Mouse (Mus musculus): Measurements from ENCODE around the gene Dok7. TPM values are rescaled to one million over a fixed set of nuclear protein-coding genes. Genes with fewer than 3 reads are reported as not detected.

The Dok7 gene
- polyA plus RNA-seq, 1 experiment, result 2.0 TPM

DNA sequence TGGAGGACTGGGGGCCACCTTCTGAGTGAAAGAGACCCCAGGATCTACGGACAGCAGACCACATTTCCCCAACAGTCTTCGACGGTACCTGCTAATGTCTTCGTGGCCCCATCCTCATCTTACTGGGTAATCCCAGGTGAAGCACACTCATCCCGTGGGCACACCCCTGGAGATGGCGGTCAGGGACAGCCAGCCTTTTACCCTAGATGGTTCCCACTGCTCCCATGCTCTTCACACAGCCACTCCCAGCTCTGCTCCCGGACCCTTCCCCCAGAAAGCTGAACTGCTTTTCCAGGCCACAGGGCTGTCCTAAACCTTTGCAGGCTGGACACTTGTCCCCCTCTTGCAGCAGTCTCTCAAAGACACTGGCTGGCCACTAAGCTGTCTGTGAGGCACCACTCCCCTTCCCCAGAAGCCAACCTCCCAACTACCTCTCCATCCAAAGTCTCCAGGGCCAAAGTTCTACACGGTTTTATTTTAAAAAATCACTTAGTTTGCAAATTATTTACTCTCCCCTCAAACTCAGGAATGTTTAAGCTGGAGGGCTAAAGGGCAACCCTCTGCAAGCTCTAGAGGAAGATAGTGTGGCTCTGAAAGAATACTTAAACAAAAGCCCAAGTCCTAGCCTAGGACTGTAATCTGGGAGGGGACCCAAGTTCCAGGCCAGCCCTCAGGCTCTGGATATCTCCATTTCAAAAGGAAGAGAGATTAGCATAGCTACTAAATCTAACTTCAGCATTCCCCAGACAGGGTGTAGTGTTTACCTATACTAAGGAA lies 47.8 kb downstream of the Dok7 start:
- H3K4me3 ChIP-seq (ENCODE audit: control insufficient read depth, insufficient read depth, low read length), result no peak overlapping the region
- whole genome bisulfite sequencing, result 85% methylated on average over 8 of the region's 8 CpGs
- peaks cover 18% of the 10 kb centered on the region for H3K4me1 ChIP-seq (replicated peaks; ENCODE audit: control insufficient read depth, insufficient read depth, low read length)
- DNase-seq, result no peak
- no peak overlapping the region for H3K27ac ChIP-seq (ENCODE audit: control insufficient read depth, insufficient read depth, low read length)
- TF ChIP-seq CTCF (IDR thresholded peaks at IDR 0.05; ENCODE audit: borderline replicate concordance, control insufficient read depth, extremely low read depth, insufficient read depth, low read length, poor library complexity) (no peak), POLR2A (IDR thresholded peaks at IDR 0.05; ENCODE audit: control insufficient read depth, extremely low read depth, insufficient read depth, low read length, poor library complexity) (no peak)
- H3K36me3 ChIP-seq (ENCODE audit: control insufficient read depth, insufficient read depth, low read length), result peaks cover 14% of the 10 kb centered on the region
- no peaks in the 10 kb centered on the region for H3K27me3 ChIP-seq (ENCODE audit: control insufficient read depth, insufficient read depth, low read length)

- peaks cover 14% of the 10 kb centered on the region for H3K36me3 ChIP-seq (ENCODE audit: control insufficient read depth, insufficient read depth, low read length)
- peak; percentile 85 for DNase-seq
- H3K4me3 ChIP-seq (ENCODE audit: control insufficient read depth, insufficient read depth, low read length), result peak within 1 kb of the TSS; percentile 67
- WGBS, result under 1% methylated on average over 39 of the region's 39 CpGs
- H3K27ac ChIP-seq (ENCODE audit: control insufficient read depth, insufficient read depth, low read length), result no peak within 1 kb of the TSS
- peaks cover 18% of the 10 kb centered on the region for H3K4me1 ChIP-seq (replicated peaks; ENCODE audit: control insufficient read depth, insufficient read depth, low read length)
- peak; percentile 41; the same call in 1 of the 2 replicates for TF ChIP-seq CTCF (IDR thresholded peaks at IDR 0.05; ENCODE audit: borderline replicate concordance, control insufficient read depth, extremely low read depth, insufficient read depth, low read length, poor library complexity)
- TF ChIP-seq POLR2A (IDR thresholded peaks at IDR 0.05; ENCODE audit: control insufficient read depth, extremely low read depth, insufficient read depth, low read length, poor library complexity), result peak; percentile 74
- H3K27me3 ChIP-seq (ENCODE audit: control insufficient read depth, insufficient read depth, low read length), result no peaks in the 10 kb centered on the region
Observed at GRCm38 (mm10) chr5:35104960-35105921, 48.7 kb downstream of the Dok7 start, which contains the start of gene Lrpap1. Gene Lrpap1 (minus strand): TSS chr5:35105766.

- TF ChIP-seq POLR2A (IDR thresholded peaks at IDR 0.05; ENCODE audit: control insufficient read depth, extremely low read depth, insufficient read depth, low read length, poor library complexity) (no peak), CTCF (IDR thresholded peaks at IDR 0.05; ENCODE audit: borderline replicate concordance, control insufficient read depth, extremely low read depth, insufficient read depth, low read length, poor library complexity) (no peak)
- DNase-seq, result no peak
- H3K4me3 ChIP-seq (ENCODE audit: control insufficient read depth, insufficient read depth, low read length), result peak overlapping the region; percentile 67
- H3K4me1 ChIP-seq (replicated peaks; ENCODE audit: control insufficient read depth, insufficient read depth, low read length), result peaks cover 18% of the 10 kb centered on the region
- whole genome bisulfite sequencing, result 15% methylated on average over 11 of the region's 11 CpGs
- peaks cover 13% of the 10 kb centered on the region for H3K36me3 ChIP-seq (ENCODE audit: control insufficient read depth, insufficient read depth, low read length)
- H3K27me3 ChIP-seq (ENCODE audit: control insufficient read depth, insufficient read depth, low read length), result no peaks in the 10 kb centered on the region
- H3K27ac ChIP-seq (ENCODE audit: control insufficient read depth, insufficient read depth, low read length), result no peak overlapping the region
Observed at GRCm38 (mm10) chr5:35105922-35106298, 49.3 kb downstream of the Dok7 start.

- H3K27ac ChIP-seq (ENCODE audit: control insufficient read depth, insufficient read depth, low read length), result no peak overlapping the region
- no peak overlapping the region for H3K4me3 ChIP-seq (ENCODE audit: control insufficient read depth, insufficient read depth, low read length)
Observed at GRCm38 (mm10) chr5:35112444-35112843, 55.9 kb downstream of the Dok7 start.

GRCm38 (mm10) chr5:35116002-35116401 lies 59.4 kb downstream of the Dok7 start:
- H3K27me3 ChIP-seq (ENCODE audit: control insufficient read depth, insufficient read depth, low read length), result no peaks in the 10 kb centered on the region

More at GRCm38 (mm10) chr5:35112444-35112843, 55.9 kb downstream of the Dok7 start:
- Histone ChIP-seq H3K4me1 (replicated peaks; ENCODE audit: control insufficient read depth, insufficient read depth, low read length) (no peaks in the 10 kb centered on the region), H3K27me3 (ENCODE audit: control insufficient read depth, insufficient read depth, low read length) (no peaks in the 10 kb centered on the region), H3K36me3 (ENCODE audit: control insufficient read depth, insufficient read depth, low read length) (no peaks in the 10 kb centered on the region)
- TF ChIP-seq POLR2A (IDR thresholded peaks at IDR 0.05; ENCODE audit: control insufficient read depth, extremely low read depth, insufficient read depth, low read length, poor library complexity) (no peak), CTCF (IDR thresholded peaks at IDR 0.05; ENCODE audit: borderline replicate concordance, control insufficient read depth, extremely low read depth, insufficient read depth, low read length, poor library complexity) (no peak)
- no peak for DNase-seq
- 92% methylated on average over 4 of the region's 4 CpGs for WGBS

DNA sequence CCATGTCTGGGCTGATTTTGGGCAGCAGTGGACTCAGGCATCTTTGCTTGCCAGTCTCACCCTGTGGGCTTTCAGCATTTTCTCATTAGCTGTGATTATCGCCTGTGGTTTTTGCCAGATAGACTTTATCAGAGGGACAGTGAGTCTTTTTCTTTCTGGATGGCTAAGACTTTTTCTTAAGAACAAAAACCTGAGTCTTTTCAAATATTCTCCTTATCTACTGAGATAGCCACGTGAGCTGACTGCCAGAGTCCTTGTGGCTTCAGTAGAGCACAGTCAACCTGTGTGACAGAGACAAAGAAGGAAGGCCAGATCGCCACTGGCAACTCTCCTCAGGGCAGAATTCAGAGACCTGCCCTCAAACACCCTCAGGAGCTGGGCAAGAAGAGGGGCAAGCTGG lies 61.1 kb downstream of the Dok7 start:
- Histone ChIP-seq H3K36me3 (ENCODE audit: control insufficient read depth, insufficient read depth, low read length) (no peaks in the 10 kb centered on the region), H3K27me3 (ENCODE audit: control insufficient read depth, insufficient read depth, low read length) (no peaks in the 10 kb centered on the region), H3K4me3 (ENCODE audit: control insufficient read depth, insufficient read depth, low read length) (no peak overlapping the region), H3K4me1 (replicated peaks; ENCODE audit: control insufficient read depth, insufficient read depth, low read length) (no peaks in the 10 kb centered on the region), H3K27ac (ENCODE audit: control insufficient read depth, insufficient read depth, low read length) (no peak overlapping the region)
- TF ChIP-seq POLR2A (IDR thresholded peaks at IDR 0.05; ENCODE audit: control insufficient read depth, extremely low read depth, insufficient read depth, low read length, poor library complexity) (no peak), CTCF (IDR thresholded peaks at IDR 0.05; ENCODE audit: borderline replicate concordance, control insufficient read depth, extremely low read depth, insufficient read depth, low read length, poor library complexity) (no peak)
- no peak for DNase-seq
- WGBS, result 75% methylated on average over 3 of the region's 3 CpGs

More at GRCm38 (mm10) chr5:35116002-35116401, 59.4 kb downstream of the Dok7 start:
- H3K36me3 ChIP-seq (ENCODE audit: control insufficient read depth, insufficient read depth, low read length), result no peaks in the 10 kb centered on the region
- no peak overlapping the region for H3K27ac ChIP-seq (ENCODE audit: control insufficient read depth, insufficient read depth, low read length)
- H3K4me1 ChIP-seq (replicated peaks; ENCODE audit: control insufficient read depth, insufficient read depth, low read length), result no peaks in the 10 kb centered on the region
- TF ChIP-seq CTCF (IDR thresholded peaks at IDR 0.05; ENCODE audit: borderline replicate concordance, control insufficient read depth, extremely low read depth, insufficient read depth, low read length, poor library complexity), result no peak
- TF ChIP-seq POLR2A (IDR thresholded peaks at IDR 0.05; ENCODE audit: control insufficient read depth, extremely low read depth, insufficient read depth, low read length, poor library complexity), result no peak
- WGBS, result 82% methylated on average over 3 of the region's 3 CpGs
- no peak overlapping the region for H3K4me3 ChIP-seq (ENCODE audit: control insufficient read depth, insufficient read depth, low read length)
- DNase-seq, result no peak

All from thymus, adult 2 months (tissue).